Mouse (Mus musculus) lung, adult 18-20 months (tissue): Measurements from ENCODE around the gene Crocc.

ENCODE experiments used
- DNase-seq, 2 experiments: peaks; one replicate each; pipeline ENCODE4 v3.0.0; 2022; ENCODE audit warnings: mixed read lengths in 2 of 2

Crocc gene

DNA sequence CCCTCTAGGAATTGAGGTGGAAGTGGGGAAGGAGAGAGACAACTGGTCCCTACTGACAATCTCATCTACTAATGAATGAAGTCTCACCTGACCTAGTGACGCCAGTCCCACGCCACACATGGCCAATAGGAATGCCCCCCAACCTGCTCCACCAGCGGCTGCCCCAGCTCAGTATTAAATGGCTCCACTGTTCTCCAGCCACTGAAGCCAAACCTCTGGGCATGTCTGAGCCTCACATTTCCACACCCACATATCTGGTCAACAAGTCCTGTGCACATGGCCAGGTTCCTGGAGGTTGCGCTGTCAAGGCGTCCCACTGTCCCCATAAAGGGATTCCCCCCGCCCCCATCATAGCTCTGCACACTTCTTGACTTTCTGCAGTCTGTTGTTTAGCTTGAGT is 75.8 kb downstream of the Crocc start:
- DNase-seq = no peak

GRCm38 (mm10) chr4:140983442-140983841 is 76.9 kb downstream of the Crocc start:
- peak; percentile 84 to 89 for DNase-seq

DNA sequence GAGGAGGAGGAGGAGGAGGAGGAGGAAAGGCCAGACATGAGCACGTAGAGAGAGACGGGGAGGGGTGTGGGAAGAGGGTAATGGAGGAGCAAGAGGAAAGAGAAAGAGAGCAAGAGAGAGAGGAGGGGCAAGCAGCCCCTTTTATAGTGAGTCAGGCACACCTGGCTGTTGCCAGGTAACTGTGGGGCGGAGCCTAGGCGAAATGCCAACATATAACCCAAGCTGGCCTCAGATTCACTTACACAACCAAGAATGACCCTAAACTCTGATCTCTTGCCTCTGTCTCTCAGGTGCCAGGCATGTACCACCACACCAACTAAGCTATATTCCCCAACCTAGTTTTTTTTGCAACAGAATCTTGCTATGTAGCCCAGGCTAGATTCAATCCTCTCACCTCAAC is 77.5 kb downstream of the Crocc start:
- peak; percentile 36 to 59 for DNase-seq

DNA sequence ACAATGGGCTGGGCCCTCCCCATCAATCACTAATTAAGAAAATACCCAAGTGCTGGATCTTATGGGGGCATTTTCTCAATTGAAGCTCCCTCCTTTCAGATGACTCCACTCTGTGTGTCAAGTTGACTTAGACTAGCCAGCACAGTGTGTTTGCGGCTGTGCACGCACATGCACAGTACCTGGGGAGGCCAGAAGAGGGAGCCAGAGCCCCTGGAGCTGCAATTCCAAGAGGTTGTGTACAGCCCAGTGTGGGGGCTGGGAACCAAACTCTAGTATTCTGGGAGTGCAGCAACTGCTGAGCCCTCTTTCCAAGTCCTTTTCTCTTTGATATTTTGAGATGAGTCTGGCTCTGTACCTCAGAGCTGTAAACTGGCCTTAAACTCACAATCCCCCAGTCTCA is 78.7 kb downstream of the Crocc start:
- no peak for DNase-seq

- DNase-seq = no peak
Observed at GRCm38 (mm10) chr4:140977886-140978692, 82.3 kb downstream of the Crocc start.

GRCm38 (mm10) chr4:140977278-140977677 is 83.1 kb downstream of the Crocc start:
- no peak for DNase-seq

DNA sequence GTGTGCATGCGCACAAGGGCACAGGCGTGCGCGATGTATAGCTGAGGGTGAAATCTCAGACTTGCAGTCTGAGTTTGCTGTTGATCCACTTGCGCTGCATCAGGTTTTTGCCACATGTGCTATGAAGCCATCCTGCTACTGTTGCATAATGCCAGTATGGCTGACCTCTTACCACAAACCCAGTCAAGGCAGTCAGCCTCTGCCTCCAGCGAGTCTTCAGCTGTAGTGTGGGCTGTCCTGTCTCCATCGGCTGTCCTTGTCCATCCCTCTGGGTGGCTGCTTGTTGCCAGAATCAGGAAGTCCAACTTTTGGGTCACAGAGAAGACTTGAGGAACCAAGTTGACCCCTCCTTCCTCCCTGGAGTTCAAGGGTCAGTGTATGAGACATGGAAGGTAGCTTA is 85.0 kb downstream of the Crocc start:
- DNase-seq = peak in 1 of 2 experiments; percentile 32

DNA sequence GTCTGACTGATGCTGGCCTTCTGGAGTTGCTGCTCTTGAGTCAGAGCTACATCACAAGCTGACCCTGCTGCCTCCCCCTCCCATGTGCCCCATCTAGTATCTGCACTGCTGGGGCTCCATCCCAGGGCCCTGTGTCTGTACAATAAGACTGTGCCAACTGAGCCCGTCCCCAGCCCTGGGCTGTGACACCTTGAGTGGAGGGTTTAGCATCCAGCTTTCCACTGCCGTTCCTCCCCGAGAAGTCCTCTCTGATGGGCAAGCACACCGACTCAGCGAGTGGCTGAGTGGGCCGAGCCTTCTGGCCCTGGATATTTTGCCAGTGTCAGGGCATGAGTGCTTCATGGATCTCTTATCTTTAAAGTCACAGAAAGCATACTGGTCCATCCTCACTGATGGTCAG is 85.9 kb downstream of the Crocc start:
- no peak for DNase-seq

- DNase-seq = no peak
Observed at GRCm38 (mm10) chr4:140971691-140972090, 88.7 kb downstream of the Crocc start.

DNA sequence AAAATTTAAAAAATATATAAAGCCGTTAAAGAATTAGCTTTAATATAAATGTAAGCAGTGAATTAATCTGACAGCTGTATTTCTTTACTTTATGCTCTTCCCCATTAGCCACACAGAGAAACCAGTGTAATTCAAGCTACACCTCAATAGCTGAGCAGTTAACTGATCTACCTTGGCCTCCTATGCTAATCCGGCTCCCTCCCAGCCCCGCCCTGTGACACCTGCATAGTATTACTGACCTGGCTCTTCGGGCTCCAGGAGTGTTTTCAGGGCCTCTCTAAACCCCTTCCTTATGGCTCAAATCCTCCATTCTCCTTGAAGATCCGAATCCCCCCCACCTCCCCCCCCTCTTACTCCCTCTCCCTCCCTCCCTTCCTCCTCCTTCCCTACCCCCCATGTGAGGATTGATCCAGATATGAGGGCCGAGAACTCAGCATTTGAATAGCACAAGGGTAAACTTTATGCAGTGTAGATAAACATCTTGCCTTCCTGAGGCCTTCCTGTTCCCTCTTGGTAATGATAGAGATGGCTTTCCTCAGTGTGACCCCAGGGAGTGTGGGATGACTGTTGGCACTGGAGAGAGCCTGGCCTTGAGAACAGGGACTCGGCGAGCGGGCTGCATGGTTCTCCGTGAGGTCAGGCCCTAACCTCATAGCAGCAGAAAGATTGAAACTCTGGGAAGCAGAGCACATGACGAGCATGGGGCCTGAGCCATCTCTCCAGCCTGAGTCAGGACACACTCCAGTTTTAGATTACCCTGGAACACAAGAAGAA is 92.8 kb downstream of the Crocc start:
- DNase-seq = no peak
